Mouse (Mus musculus): ENCODE results near the gene Spic. TPM values are rescaled to one million over a fixed set of nuclear protein-coding genes. Genes with fewer than 3 reads are reported as not detected.

Spic gene
- total RNA-seq, 4 experiments from 2014 or later: not detected

DNA sequence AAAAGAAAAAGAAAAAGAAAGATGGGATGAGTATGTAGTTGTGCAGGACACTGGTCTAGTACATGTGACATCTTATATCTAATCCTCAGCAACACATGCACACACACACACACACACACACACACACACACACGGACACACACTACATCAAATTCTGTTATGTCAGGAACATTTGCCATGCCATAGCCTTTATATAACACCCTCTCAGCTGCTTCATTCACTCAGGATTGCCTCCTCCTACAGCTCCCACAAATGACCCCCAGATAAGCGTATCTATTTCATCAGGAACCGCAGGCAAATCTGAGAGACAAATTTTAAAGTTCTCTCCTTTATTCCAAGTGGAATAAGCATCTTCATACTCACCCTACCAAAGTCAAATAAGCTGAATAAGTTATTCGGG lies 25.9 kb downstream of the Spic start:
- no peak for DNase-seq (ENCODE audit: low spot score in 2 of 2)

DNA sequence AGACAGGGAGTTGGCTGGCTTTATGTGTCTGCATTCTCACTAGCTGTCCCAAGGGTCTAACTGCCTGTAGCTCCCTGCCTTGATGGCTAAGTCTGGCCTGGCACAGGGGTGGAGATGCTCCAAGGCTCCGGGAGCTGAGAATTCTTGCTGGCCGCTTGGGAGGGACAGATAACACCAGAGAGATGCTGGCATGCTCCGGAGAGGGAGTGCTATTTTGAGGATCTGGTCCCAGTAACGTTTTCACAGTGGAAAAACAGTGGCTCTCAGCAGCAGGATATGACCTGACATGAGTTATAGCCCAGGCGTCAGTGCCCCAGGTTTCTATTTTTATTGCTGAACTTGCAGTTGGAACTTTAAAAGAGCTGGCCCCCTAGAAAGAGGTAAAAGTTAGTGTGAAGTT lies 39.4 kb downstream of the Spic start:
- no peak for DNase-seq (ENCODE audit: low spot score in 2 of 2)

DNA sequence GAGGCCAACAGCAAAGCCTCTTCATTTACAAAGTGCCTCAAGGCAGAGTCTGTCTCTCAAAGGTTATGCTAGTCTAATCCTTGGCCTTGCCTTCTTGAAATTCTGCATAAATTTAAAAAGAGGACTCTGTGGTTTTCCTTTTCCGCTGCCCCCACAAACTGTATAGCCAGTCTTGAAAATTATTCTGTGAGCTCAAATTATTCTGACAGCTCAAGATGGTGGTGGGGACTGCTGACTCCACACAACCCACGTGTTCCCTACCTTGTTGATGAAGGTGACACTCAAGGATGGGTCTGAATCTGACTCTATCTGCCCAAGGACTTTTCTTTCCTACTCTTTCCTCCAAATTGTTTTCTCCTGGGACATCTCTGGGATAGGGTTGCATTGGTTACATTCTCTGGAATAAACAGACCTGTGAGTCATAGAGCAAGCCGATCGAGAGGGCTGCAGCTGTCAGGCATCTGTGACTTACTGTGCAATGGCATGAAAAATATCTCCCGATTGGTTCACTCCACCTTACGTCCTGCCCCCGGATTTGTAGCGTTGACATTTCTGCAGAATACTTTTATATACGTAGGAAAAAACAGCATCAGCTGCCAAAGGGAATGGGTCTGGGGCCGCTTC lies 53.4 kb downstream of the Spic start:
- DNase-seq (ENCODE audit: low spot score in 2 of 2): no peak

DNA sequence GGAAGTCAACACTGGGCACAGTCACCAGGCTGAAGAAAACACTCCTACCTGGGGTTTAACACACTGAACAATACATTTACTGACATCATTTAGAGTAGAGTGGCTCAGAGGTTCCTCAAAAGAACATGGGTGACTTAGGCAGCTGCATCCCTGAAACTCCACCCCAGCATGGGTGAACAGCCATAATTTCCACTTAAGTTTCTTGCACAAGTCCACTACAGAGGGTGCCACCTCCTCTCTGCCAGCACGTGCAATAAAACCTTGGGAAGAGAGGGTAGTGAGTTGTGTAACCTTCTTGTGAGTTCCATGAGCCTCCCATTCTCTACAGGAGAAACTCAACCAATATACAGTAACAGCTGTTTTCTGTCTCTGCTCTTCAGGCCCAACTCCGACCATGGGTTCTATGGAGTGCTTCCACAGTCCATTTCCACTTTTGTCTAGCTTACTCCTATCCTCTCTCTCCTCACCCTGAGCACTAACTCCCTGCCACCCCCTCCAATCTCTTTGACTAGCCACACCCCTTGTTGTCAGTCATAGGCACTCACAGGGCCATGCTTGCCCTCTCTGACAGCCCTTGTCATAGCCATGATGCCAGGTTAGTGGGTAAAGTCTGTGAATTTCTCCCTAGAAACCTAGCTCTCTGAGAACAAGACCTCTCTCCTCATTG lies 54.0 kb downstream of the Spic start:
- DNase-seq (ENCODE audit: low spot score in 2 of 2): no peak

DNA sequence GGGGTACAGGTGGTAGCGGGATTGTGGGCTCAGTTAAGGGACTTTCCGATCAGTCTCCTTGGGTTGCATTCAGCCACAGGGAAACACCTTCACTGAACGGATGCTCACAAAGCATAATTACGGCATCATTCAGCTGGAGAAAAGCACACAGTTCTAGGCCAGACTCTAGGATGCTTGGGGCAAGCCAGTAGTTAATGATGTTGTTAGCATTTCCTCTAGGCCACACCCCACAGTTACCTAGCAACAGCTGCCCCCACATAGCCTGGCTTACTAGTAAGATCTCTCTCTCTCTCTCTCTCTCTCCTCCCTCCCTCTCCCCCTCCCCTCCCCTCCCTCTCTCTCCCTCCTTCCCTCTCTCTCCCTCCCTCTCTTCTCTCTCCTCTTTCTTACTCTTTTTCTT lies 57.8 kb downstream of the Spic start:
- DNase-seq (ENCODE audit: low spot score in 2 of 2): peak; percentile 9 to 13

DNA sequence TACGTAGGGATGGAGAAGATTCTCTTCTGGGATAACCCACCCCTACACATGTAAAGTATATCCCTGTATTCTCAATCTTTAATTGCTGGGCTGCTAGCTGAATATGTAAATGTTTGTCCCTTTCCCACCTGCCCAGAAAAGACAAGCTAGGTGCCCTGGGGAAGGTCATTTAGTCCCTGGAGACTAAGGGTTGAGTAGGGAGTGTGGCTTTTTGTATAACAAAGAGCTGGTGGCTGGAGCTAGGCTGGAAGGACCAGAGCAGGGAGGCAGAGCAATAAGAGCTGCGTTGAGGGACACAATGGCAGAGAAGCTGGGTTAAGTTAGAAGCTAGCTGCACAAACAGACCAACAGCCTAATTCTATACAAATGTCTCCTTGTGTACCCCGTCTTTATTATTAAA lies 58.6 kb downstream of the Spic start:
- no peak for DNase-seq (ENCODE audit: low spot score in 2 of 2)

Other genes with a start within 250 kb of the Spic start
- gene Sycp3, start 225.4 kb downstream of the Spic start, total RNA-seq (2022): 1 to 10 TPM; 1.0 to 1.6 (median 1.1) TPM
- gene Chpt1, start 180.9 kb downstream of the Spic start, total RNA-seq (2022): 10 to 100 TPM; 43.7 to 52.5 (median 46.0) TPM
- 1 to 10 TPM; 2.2 to 3.3 (median 2.6) TPM for gene Mybpc1, start 79.9 kb downstream of the Spic start, total RNA-seq (2022)
- 100 to 1,000 TPM; 124 to 140 (median 133) TPM for gene Arl1, start 45.8 kb upstream of the Spic start, total RNA-seq (2022)
- gene Utp20, start 141.8 kb upstream of the Spic start, total RNA-seq (2022): 10 to 100 TPM; 22.6 to 33.9 (median 27.3) TPM
- under 1 TPM in 1 of 4 experiments, not detected in 3; 0.14 TPM for gene Slc5a8, start 201.0 kb upstream of the Spic start, total RNA-seq (2022)